Mouse (Mus musculus) small intestine, adult 2 months (tissue): Measurements from ENCODE around the gene Rcor1.

Source experiments
- CTCF ChIP-seq: fragments of 200-500 bp; IDR thresholded peaks from 2 replicates; pipeline ENCODE4 v1.5.1; 2012; ENCODE audit warnings: low read depth, mild to moderate bottlenecking, control low read depth, inconsistent platforms, low read length, moderate library complexity, mixed read lengths; ENCODE audit not compliant: insufficient replicate concordance, insufficient read length; ENCODE audit errors: extremely low read depth
- POLR2A ChIP-seq: fragments of 200-500 bp; IDR thresholded peaks from 2 replicates; pipeline ENCODE4 v1.6.1; 2012; ENCODE audit warnings: low read depth, mild to moderate bottlenecking, control low read depth, inconsistent platforms, low read length, moderate library complexity

- TF ChIP-seq CTCF: no peak
- no peak for TF ChIP-seq POLR2A
These were observed 28.7 kb downstream of the Rcor1 start for GRCm38 (mm10) chr12:111067816-111068215.
